Mouse (Mus musculus) hindbrain, embryonic 13.5 days (tissue): ENCODE results near the gene Rhox2f. TPM values are rescaled to one million over a fixed set of nuclear protein-coding genes. Genes with fewer than 3 reads are reported as not detected.
"Not testable (repeated sequence)": the region's sequence is repeated elsewhere in the genome, so short reads cannot be mapped to it uniquely, and the experiment has no call there.

Source experiments
- ATAC-seq: fragments of 200-750 bp; cut with Nextera tagmentation; 2 replicates; pipeline ENCODE4 v1.8.0; 2017; ENCODE audit warnings: moderate TSS enrichment; ENCODE audit not compliant: low FRiP score
- H3K27ac ChIP-seq: fragments of 300-500 bp; sonication (generic); 2 replicates; pipeline ENCODE4 v1.5.1; 2015; ENCODE audit warnings: inconsistent platforms, mild to moderate bottlenecking, moderate library complexity
- H3K27me3 ChIP-seq: fragments of 300-500 bp; sonication (generic); 2 replicates; pipeline ENCODE4 v1.6.1; 2015; ENCODE audit warnings: mild to moderate bottlenecking, inconsistent platforms
- H3K36me3 ChIP-seq: fragments of 300-500 bp; sonication (generic); 2 replicates; pipeline ENCODE4 v1.6.1; 2015; ENCODE audit warnings: mild to moderate bottlenecking, inconsistent platforms
- H3K4me1 ChIP-seq: fragments of 300-500 bp; sonication (generic); replicated peaks from 2 replicates; pipeline ENCODE4 v1.6.1; 2015; ENCODE audit warnings: inconsistent platforms
- H3K4me2 ChIP-seq: fragments of 300-500 bp; sonication (generic); 2 replicates; pipeline ENCODE4 v1.6.1; 2015; ENCODE audit warnings: inconsistent platforms, mild to moderate bottlenecking, moderate library complexity
- H3K4me3 ChIP-seq: fragments of 300-500 bp; sonication (generic); 2 replicates; pipeline ENCODE4 v1.5.1; 2015; ENCODE audit warnings: mild to moderate bottlenecking, inconsistent platforms
- H3K9ac ChIP-seq: fragments of 300-500 bp; sonication (generic); 2 replicates; pipeline ENCODE4 v1.6.1; 2015; ENCODE audit warnings: mild to moderate bottlenecking, inconsistent platforms
- H3K9me3 ChIP-seq: fragments of 300-500 bp; sonication (generic); 2 replicates; pipeline ENCODE4 v1.6.1; 2016; ENCODE audit warnings: inconsistent platforms
- WGBS: fragments of 180-500 bp; shearing (Covaris S2); methylation state at CpG from one replicate; pipeline ENCODE4 v1.1.7; 2015; 5-methylcytosine and 5-hydroxymethylcytosine counted together
- polyA plus RNA-seq: library from polyadenylated mRNA; unstranded; fragments of >200 nt; fragmentation: Nextera tagmentation; extraction: Ambion mirVana; gene quantifications from 2 replicates; pipeline ENCODE4 v1.2.1, GENCODE M21; 2015

Rhox2f gene
- polyA plus RNA-seq: not detected in 2 replicates

GRCm38 (mm10) chrX:37571105-37571504 is at the start of gene Rhox2f:
Gene Rhox2f, plus strand, starts transcription at chrX:37571405.
- not testable (repeated sequence) for ATAC-seq
- WGBS: 93% methylated on average over 8 of the region's 8 CpGs

GRCm38 (mm10) chrX:37530152-37530551 is 41.1 kb upstream of the Rhox2f start, which contains the start of gene Rhox2e:
Gene Rhox2e, plus strand, starts transcription at chrX:37530452.
- H3K27ac ChIP-seq, H3K36me3 ChIP-seq, H3K27me3 ChIP-seq, H3K9ac ChIP-seq, H3K4me1 ChIP-seq, H3K9me3 ChIP-seq, H3K4me2 ChIP-seq, H3K4me3 ChIP-seq, ATAC-seq: not testable (repeated sequence)
- 93% methylated on average over 3 of the region's 8 CpGs for WGBS

More at GRCm38 (mm10) chrX:37571105-37571504, at the start of gene Rhox2f:
- not testable (repeated sequence) for H3K27me3 ChIP-seq, H3K27ac ChIP-seq, H3K4me1 ChIP-seq, H3K4me3 ChIP-seq, H3K36me3 ChIP-seq, H3K4me2 ChIP-seq, H3K9me3 ChIP-seq, H3K9ac ChIP-seq

DNA sequence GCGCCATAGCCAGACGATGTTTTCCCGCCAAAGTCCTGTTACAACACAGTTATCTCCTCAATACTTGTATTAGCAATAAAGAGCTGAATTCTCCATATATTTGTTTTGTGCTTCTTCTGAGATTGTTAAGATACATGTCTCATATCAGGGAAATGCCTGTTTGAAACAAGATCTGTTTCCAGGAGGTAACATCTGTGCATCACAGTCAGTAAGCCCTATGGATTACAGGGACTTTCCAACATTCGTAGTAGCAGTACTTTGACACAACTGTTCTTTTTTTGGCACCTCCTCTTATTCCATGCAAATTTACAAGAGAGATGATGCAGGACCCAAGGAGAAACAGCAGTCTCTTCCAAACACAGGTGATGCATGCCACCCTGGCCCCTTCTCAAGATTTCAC is 29.5 kb upstream of the Rhox2f start, which contains the start of gene Rhox3e:
Gene Rhox3e, plus strand, starts transcription at position 301 of the 400 bp plus-strand sequence.
- not testable (repeated sequence) for H3K9me3 ChIP-seq, H3K36me3 ChIP-seq, H3K4me1 ChIP-seq, H3K4me2 ChIP-seq, H3K9ac ChIP-seq, H3K27ac ChIP-seq, H3K4me3 ChIP-seq, ATAC-seq, H3K27me3 ChIP-seq
- WGBS: 100% methylated on average over 1 of the region's 4 CpGs

DNA sequence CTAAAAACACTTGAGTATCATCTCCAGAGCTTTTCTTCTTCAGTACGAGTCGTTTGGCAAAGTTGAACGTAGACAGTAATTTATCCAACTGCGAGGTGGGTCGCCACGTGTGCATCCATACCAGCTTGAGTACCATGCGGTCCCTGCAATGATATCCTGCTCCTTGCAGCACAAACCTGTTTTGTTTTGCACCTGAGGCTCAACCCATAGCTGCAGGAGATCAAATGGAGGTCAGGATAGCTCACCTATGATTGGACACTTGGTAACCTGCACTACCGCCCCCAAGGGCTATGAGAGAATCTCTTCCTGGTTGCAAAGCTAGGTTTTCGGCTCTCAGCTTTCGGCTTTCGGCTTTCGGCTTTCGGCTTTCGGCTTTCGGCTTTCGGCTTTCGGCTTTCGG is 14.1 kb upstream of the Rhox2f start, which contains the start of gene Rhox4e:
Gene Rhox4e, plus strand, starts transcription at position 301 of the 400 bp plus-strand sequence.
- not testable (repeated sequence) for H3K9me3 ChIP-seq, H3K4me3 ChIP-seq, H3K9ac ChIP-seq, H3K4me2 ChIP-seq, H3K4me1 ChIP-seq, ATAC-seq, H3K27ac ChIP-seq, H3K27me3 ChIP-seq, H3K36me3 ChIP-seq
- WGBS: over 99% methylated on average over 10 of the region's 18 CpGs

- not testable (repeated sequence) for H3K27me3 ChIP-seq, H3K36me3 ChIP-seq, H3K4me2 ChIP-seq, ATAC-seq, H3K4me1 ChIP-seq, H3K4me3 ChIP-seq, H3K9me3 ChIP-seq, H3K27ac ChIP-seq, H3K9ac ChIP-seq
- 65% methylated on average over 2 of the region's 2 CpGs for WGBS
Observed at GRCm38 (mm10) chrX:37572638-37573037, 1.4 kb downstream of the Rhox2f start.

GRCm38 (mm10) chrX:37580692-37581091 is 9.5 kb downstream of the Rhox2f start, which contains the start of gene Rhox3f:
Gene Rhox3f, plus strand, starts transcription at chrX:37580992.
- not testable (repeated sequence) for H3K4me2 ChIP-seq, H3K27me3 ChIP-seq, H3K9me3 ChIP-seq, H3K4me3 ChIP-seq, H3K36me3 ChIP-seq, H3K9ac ChIP-seq, H3K27ac ChIP-seq, H3K4me1 ChIP-seq, ATAC-seq

DNA sequence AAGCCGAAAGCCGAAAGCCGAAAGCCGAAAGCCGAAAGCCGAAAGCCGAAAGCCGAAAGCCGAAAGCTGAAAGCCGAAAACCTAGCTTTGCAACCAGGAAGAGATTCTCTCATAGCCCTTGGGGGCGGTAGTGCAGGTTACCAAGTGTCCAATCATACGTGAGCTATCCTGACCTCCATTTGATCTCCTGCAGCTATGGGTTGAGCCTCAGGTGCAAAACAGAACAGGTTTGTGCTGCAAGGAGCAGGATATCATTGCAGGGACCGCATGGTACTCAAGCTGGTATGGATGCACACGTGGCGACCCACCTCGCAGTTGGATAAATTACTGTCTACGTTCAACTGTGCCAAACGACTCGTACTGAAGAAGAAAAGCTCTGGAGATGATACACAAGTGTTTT is 36.4 kb downstream of the Rhox2f start, which contains the start of gene Rhox4f:
Gene Rhox4f, minus strand, starts transcription at position 101 of the 400 bp plus-strand sequence.
- H3K4me1 ChIP-seq, H3K9ac ChIP-seq, H3K27me3 ChIP-seq, ATAC-seq, H3K9me3 ChIP-seq, H3K27ac ChIP-seq, H3K36me3 ChIP-seq, H3K4me2 ChIP-seq, H3K4me3 ChIP-seq: not testable (repeated sequence)
- WGBS: 97% methylated on average over 18 of the region's 19 CpGs

Other genes with a start within 250 kb of the Rhox2f start
- gene Rhox3a2, start 191.4 kb upstream of the Rhox2f start, polyA plus RNA-seq: not detected in 2 replicates
- gene Rhox4a2, start 180.6 kb upstream of the Rhox2f start, polyA plus RNA-seq: not detected in 2 replicates
- gene Rhox2b, start 159.3 kb upstream of the Rhox2f start, polyA plus RNA-seq: not detected in 2 replicates
- gene Rhox4b, start 138.9 kb upstream of the Rhox2f start, polyA plus RNA-seq: not detected in 2 replicates
- 0.94 TPM in 1 of 2 replicates, not detected in the other for gene Rhox2c, start 117.7 kb upstream of the Rhox2f start, polyA plus RNA-seq
- not detected in 2 replicates for gene Rhox3c, start 112.8 kb upstream of the Rhox2f start, polyA plus RNA-seq
- not detected in 2 replicates for gene Rhox4c, start 91.1 kb upstream of the Rhox2f start, polyA plus RNA-seq
- gene Rhox2d, start 78.0 kb upstream of the Rhox2f start, polyA plus RNA-seq: not detected in 2 replicates
- not detected in 2 replicates for gene Rhox4d, start 57.0 kb upstream of the Rhox2f start, polyA plus RNA-seq
- gene Rhox2e, start 41.0 kb upstream of the Rhox2f start, polyA plus RNA-seq: not detected in 2 replicates
- not detected in 2 replicates for gene Rhox3e, start 29.4 kb upstream of the Rhox2f start, polyA plus RNA-seq
- not detected in 2 replicates for gene Rhox4e, start 14.0 kb upstream of the Rhox2f start, polyA plus RNA-seq
- gene Rhox3f, start 9.6 kb downstream of the Rhox2f start, polyA plus RNA-seq: not detected in 2 replicates
- gene Rhox4f, start 36.3 kb downstream of the Rhox2f start, polyA plus RNA-seq: not detected in 2 replicates
- gene Rhox3g, start 57.2 kb downstream of the Rhox2f start, polyA plus RNA-seq: not detected in 2 replicates
- gene Rhox2g, start 72.1 kb downstream of the Rhox2f start, polyA plus RNA-seq: not detected in 2 replicates
- not detected in 2 replicates for gene Rhox4g, start 79.9 kb downstream of the Rhox2f start, polyA plus RNA-seq
- gene Rhox3h, start 97.4 kb downstream of the Rhox2f start, polyA plus RNA-seq: not detected in 2 replicates
- not detected in 2 replicates for gene Rhox2h, start 101.9 kb downstream of the Rhox2f start, polyA plus RNA-seq
- 0.36 TPM in 1 of 2 replicates, not detected in the other for gene Rhox5, start 233.4 kb downstream of the Rhox2f start, polyA plus RNA-seq